Mouse (Mus musculus) CH12.LX (cell line): Measurements from ENCODE around the gene Ndufc2. TPM values are rescaled to one million over a fixed set of nuclear protein-coding genes. Genes with fewer than 3 reads are reported as not detected.

Experiments
- DNase-seq: peaks from one replicate; pipeline ENCODE4 v3.0.0-alpha.2; 2013; ENCODE audit errors: extremely low read depth
- H3K27ac ChIP-seq: 2 replicates; pipeline ENCODE4 v1.5.1; 2012; ENCODE audit warnings: low read depth, mild to moderate bottlenecking, control low read depth, moderate library complexity; ENCODE audit not compliant: insufficient read depth
- H3K27me3 ChIP-seq: replicated peaks from 2 replicates; pipeline ENCODE3; 2012; ENCODE audit warnings: inconsistent platforms
- H3K36me3 ChIP-seq, 2 experiments: replicated peaks in 1 of 2; 2 replicates each; pipeline versions ENCODE3 to v1.6.1; 2012; ENCODE audit warnings: inconsistent platforms in 1 of 2, low read length in 1 of 2, mild to moderate bottlenecking in 1 of 2, mixed read lengths in 1 of 2, moderate library complexity in 1 of 2; ENCODE audit not compliant: control insufficient read depth in 1 of 2, insufficient read depth in 1 of 2
- H3K4me1 ChIP-seq, 2 experiments: 2 replicates each; pipeline ENCODE4 v1.6.1; 2012; ENCODE audit warnings: inconsistent platforms in 1 of 2, moderate library complexity in 1 of 2; ENCODE audit not compliant: insufficient read depth in 2 of 2, control insufficient read depth in 1 of 2
- H3K4me2 ChIP-seq: 2 replicates; pipeline ENCODE4 v1.6.1; 2012; ENCODE audit warnings: low read depth, mild to moderate bottlenecking, control low read depth; ENCODE audit not compliant: poor library complexity, insufficient read depth, severe bottlenecking
- H3K4me3 ChIP-seq, 3 experiments: fragments of 150-350 bp in 1 of 3; sonication (generic) in 1 of 3; replicated peaks in 1 of 3; 2 replicates each; pipeline versions ENCODE3 to v1.5.1; 2011 to 2012; ENCODE audit warnings: low read depth in 2 of 3, low read length in 2 of 3, mild to moderate bottlenecking in 2 of 3, moderate library complexity in 2 of 3, control low read depth in 1 of 3, improper control_type of control experiment in 1 of 3, inconsistent platforms in 1 of 3, mixed read lengths in 1 of 3; ENCODE audit not compliant: poor library complexity in 1 of 3
- H3K79me2 ChIP-seq: replicated peaks from 2 replicates; pipeline ENCODE4 v1.6.1; 2012; ENCODE audit warnings: mild to moderate bottlenecking, moderate library complexity; ENCODE audit not compliant: control insufficient read depth, poor library complexity, insufficient read depth, severe bottlenecking; ENCODE audit errors: extremely low read depth
- H3K9ac ChIP-seq: 2 replicates; pipeline ENCODE4 v1.6.1; 2012; ENCODE audit warnings: low read depth, mild to moderate bottlenecking, control low read depth, moderate library complexity; ENCODE audit not compliant: insufficient read depth
- H3K9me3 ChIP-seq: replicated peaks from 2 replicates; pipeline ENCODE3; 2012; ENCODE audit warnings: low read length, inconsistent platforms, mixed read lengths
- CHD1 ChIP-seq: IDR thresholded peaks from 2 replicates; pipeline ENCODE4 v1.6.1; 2012; ENCODE audit warnings: low read depth, low read length, improper control_type of control experiment, inconsistent platforms
- E2F4 ChIP-seq: IDR thresholded peaks from 2 replicates; pipeline ENCODE4 v1.6.1; 2011; ENCODE audit warnings: low read depth, low read length, improper control_type of control experiment; ENCODE audit not compliant: insufficient replicate concordance
- ETS1 ChIP-seq: conservative IDR thresholded peaks from 2 replicates; pipeline ENCODE4 v1.6.1; 2012; ENCODE audit warnings: low read depth, mild to moderate bottlenecking, inconsistent platforms, low read length, improper control_type of control experiment, moderate library complexity
- GABPA ChIP-seq: IDR thresholded peaks from 2 replicates; pipeline ENCODE4 v1.6.1; 2012; ENCODE audit warnings: low read depth, low read length, improper control_type of control experiment, inconsistent platforms; ENCODE audit not compliant: insufficient replicate concordance
- JUN ChIP-seq: IDR thresholded peaks from 2 replicates; pipeline ENCODE4 v1.6.1; 2011; ENCODE audit warnings: low read depth, mild to moderate bottlenecking, low read length, improper control_type of control experiment, moderate library complexity; ENCODE audit not compliant: insufficient read depth
- KAT2A ChIP-seq: IDR thresholded peaks from 2 replicates; pipeline ENCODE4 v1.6.1; 2012; ENCODE audit warnings: low read length, improper control_type of control experiment, inconsistent platforms; ENCODE audit not compliant: insufficient replicate concordance
- MAX ChIP-seq: IDR thresholded peaks from 2 replicates; pipeline ENCODE4 v1.6.1; 2011; ENCODE audit warnings: low read length, improper control_type of control experiment
- MYC ChIP-seq: IDR thresholded peaks from 2 replicates; pipeline ENCODE4 v1.6.1; 2011; ENCODE audit warnings: low read depth, mild to moderate bottlenecking, improper control_type of control experiment, low read length
- SIN3A ChIP-seq: IDR thresholded peaks from 2 replicates; pipeline ENCODE4 v1.6.1; 2012; ENCODE audit warnings: low read length, improper control_type of control experiment, inconsistent platforms
- USF1 ChIP-seq: IDR thresholded peaks from 2 replicates; pipeline ENCODE4 v1.6.1; 2014; ENCODE audit warnings: low read depth, mild to moderate bottlenecking, inconsistent platforms, low read length, improper control_type of control experiment
- ZC3H11A ChIP-seq: IDR thresholded peaks from 2 replicates; pipeline ENCODE4 v1.6.1; 2012; ENCODE audit warnings: low read depth, mild to moderate bottlenecking, inconsistent platforms, low read length, improper control_type of control experiment
- dilution Hi-C: fragments of 300-500 bp; cut with MboI; formaldehyde crosslinking; loops from 2 replicates; pipeline ENCODE4 v1.14.3; 2020; ENCODE audit warnings: low sequenced_read_pairs; ENCODE audit not compliant: extremely low pct_unique_long_range_greater_than_20kb, extremely low pct_ligation_motif_present
- in situ Hi-C: fragments of 300-500 bp; cut with MboI; formaldehyde crosslinking; loops from 3 replicates; pipeline ENCODE4 v1.14.3; 2019; ENCODE audit warnings: low sequenced_read_pairs, low pct_ligation_motif_present, low pct_unique_long_range_greater_than_20kb, mixed read lengths
- polyA plus RNA-seq: library from polyadenylated mRNA; unstranded; fragments of >175 nt; gene quantifications from 2 replicates; pipeline ENCODE4 v1.2.1, GENCODE M21; 2012; ENCODE audit warnings: low read depth; ENCODE audit not compliant: insufficient read length
- total RNA-seq, 2 experiments: library from RNA; depleted of rRNA; stranded (reverse); fragments of 300-350 nt in 1 of 2; fragments of >200 nt in 1 of 2; gene quantifications; 2 replicates each; pipeline ENCODE4 v1.2.3; 2012 to 2014

Ndufc2 gene
- total and polyA plus RNA-seq, 3 experiments, result 217 to 352 (median 352) TPM

- Histone ChIP-seq H3K27me3 (no peaks in the 10 kb centered on the region), H3K4me3 (no peak overlapping the region), H3K27ac (no peak overlapping the region), H3K9me3 (no peaks in the 10 kb centered on the region), H3K4me2 (no peak overlapping the region), H3K36me3 (no peaks in the 10 kb centered on the region)
- TF ChIP-seq E2F4 (no peak), MAX (no peak), SIN3A (no peak), MYC (no peak)
- TF ChIP-seq, all 38 proteins: peak for 0
- no peak for DNase-seq
- Histone ChIP-seq H3K4me1 (no peaks in the 10 kb centered on the region), H3K9ac (no peak overlapping the region), H3K79me2 (no peaks in the 10 kb centered on the region)
- dilution Hi-C loops, result no loop called here
- in situ Hi-C loops, result no loop called here
Measured at GRCm38 (mm10) chr7:97418717-97419116, 18.9 kb downstream of the Ndufc2 start.

DNA sequence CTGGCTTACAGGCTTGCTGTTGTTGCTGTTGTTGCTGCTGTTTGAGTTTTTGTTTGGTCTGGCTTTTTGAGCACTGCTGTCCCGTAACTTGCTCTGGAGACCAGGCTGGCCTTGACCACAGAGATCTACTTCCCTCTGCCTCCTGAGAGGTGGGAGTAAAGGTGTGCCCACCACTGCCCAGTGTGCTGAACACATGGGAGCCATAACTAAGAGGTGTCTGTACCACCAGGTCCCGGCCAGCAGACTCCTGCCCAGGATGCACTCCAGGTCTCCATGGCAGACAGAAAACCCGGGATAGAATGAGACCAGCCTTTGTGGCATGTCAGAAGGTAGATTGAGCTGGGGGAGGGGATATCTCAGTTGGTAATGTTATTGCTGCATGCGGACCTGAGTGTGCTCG lies 19.4 kb downstream of the Ndufc2 start:
- no peak overlapping the region for H3K27ac ChIP-seq
- in situ Hi-C loops, result no loop called here

GRCm38 (mm10) chr7:97420406-97420805 lies 20.6 kb downstream of the Ndufc2 start:
- Histone ChIP-seq H3K27ac (no peak overlapping the region), H3K4me1 (peaks cover 0 to 4% of the 10 kb centered on the region in 2 experiments; a peak in 2 of 4 replicates), H3K27me3 (no peaks in the 10 kb centered on the region), H3K9me3 (no peaks in the 10 kb centered on the region), H3K79me2 (no peaks in the 10 kb centered on the region)
- no peak for DNase-seq
- TF ChIP-seq GABPA (no peak), CHD1 (no peak), USF1 (no peak), ETS1 (no peak), JUN (no peak)
- TF ChIP-seq, all 38 proteins: peak for 0
- H3K4me2 ChIP-seq, result no peak overlapping the region
- no peak overlapping the region for H3K9ac ChIP-seq
- no peak overlapping the region for H3K4me3 ChIP-seq
- dilution Hi-C loops, result no loop called here
- in situ Hi-C loops, result loop anchor here (10.0 kb wide), 1 partner anchor 144 kb away; no protein-coding TSS in a partner anchor
- H3K36me3 ChIP-seq, result no peaks in the 10 kb centered on the region

More for the DNA sequence above, 19.4 kb downstream of the Ndufc2 start:
- Histone ChIP-seq H3K4me1 (no peaks in the 10 kb centered on the region), H3K36me3 (no peaks in the 10 kb centered on the region), H3K79me2 (no peaks in the 10 kb centered on the region), H3K4me2 (no peak overlapping the region), H3K27me3 (no peaks in the 10 kb centered on the region), H3K4me3 (no peak overlapping the region), H3K9me3 (no peaks in the 10 kb centered on the region), H3K9ac (no peak overlapping the region)
- TF ChIP-seq KAT2A (no peak), ZC3H11A (no peak)
- dilution Hi-C loops, result no loop called here
- DNase-seq, result no peak
